Mouse (Mus musculus) adrenal gland, adult 18-20 months (tissue): ENCODE results near the gene Kdr. TPM values are rescaled to one million over a fixed set of nuclear protein-coding genes. Genes with fewer than 3 reads are reported as not detected.
A peak's percentile ranks its signal among the peaks of the same experiment; 100 is the strongest.

Source experiments
- DNase-seq, 2 experiments: peaks; one replicate each; pipeline ENCODE4 v3.0.0; 2021 to 2022; ENCODE audit warnings: low spot score in 2 of 2
- long read RNA-seq, 2 experiments: library from polyadenylated mRNA; stranded (forward); transcript quantifications; one replicate each; pipeline ENCODE4 v2.0.0; 2021
- total RNA-seq, 2 experiments: library from RNA; stranded (reverse); gene quantifications; 1 replicate in 1 of 2; 2 replicates in 1 of 2; pipeline ENCODE4 v1.2.3; 2021

Gene Kdr
- total RNA-seq, result 10 to 100 TPM; 66.7 to 67.5 TPM
- long read RNA-seq, experiment 1, full-length matches to known transcripts, result 15 of 26 reads
- long read RNA-seq, experiment 1, partial matches to known transcripts, result 10 of 26 reads
- long read RNA-seq, experiment 1, other reads (novel, unspliced or antisense), result 1 of 26 reads
- long read RNA-seq, experiment 2, full-length matches to known transcripts, result 11 of 42 reads
- long read RNA-seq, experiment 2, partial matches to known transcripts, result 28 of 42 reads
- long read RNA-seq, experiment 2, other reads (novel, unspliced or antisense), result 3 of 42 reads

GRCm38 (mm10) chr5:75978374-75979100, at the start of gene Kdr:
Gene Kdr (minus strand): TSS chr5:75978458.
- peak; percentile 64 to 72 for DNase-seq

DNA sequence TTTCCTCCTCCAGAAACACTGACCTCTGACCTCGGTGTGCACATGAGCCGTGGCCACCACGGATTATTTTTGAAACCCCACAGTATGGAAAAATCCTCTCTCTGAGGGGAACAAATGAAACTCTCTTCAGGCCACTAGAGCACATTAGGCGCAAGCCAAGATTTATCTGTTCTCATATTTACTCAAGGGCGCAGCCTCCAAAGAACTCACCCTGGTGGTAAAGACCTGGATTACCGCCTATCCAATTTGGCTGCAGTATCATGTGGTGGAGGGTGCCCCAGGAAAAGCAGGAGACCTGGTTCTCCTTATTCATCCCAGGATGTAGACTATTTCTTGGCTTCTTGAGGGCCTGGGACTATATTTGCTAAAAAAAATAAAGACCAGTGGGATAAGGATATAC, 48.5 kb upstream of the Kdr start:
- DNase-seq, result no peak

GRCm38 (mm10) chr5:76025996-76026665, 47.9 kb upstream of the Kdr start:
- peak in 1 of 2 experiments; percentile 35 for DNase-seq

GRCm38 (mm10) chr5:76023011-76023773, 44.9 kb upstream of the Kdr start:
- no peak for DNase-seq

DNA sequence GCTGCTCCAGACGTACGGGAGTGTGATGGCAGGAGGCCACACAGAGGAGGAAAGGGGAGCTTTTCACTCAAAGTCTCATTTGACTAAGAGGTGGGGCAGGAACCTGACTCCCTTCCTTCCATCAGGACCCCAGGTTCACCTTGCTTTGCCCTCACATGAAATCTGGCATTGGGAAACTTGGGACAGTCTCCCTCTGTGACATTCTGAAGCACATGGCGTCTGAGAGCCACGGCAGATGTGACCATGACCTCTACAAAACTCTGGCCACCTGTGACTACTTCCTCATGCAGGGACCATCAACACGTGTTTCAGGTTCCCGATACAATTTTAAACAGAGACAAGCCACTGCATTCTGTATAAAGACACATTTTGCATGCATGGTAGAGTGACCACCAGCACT, 44.2 kb upstream of the Kdr start:
- no peak for DNase-seq

DNA sequence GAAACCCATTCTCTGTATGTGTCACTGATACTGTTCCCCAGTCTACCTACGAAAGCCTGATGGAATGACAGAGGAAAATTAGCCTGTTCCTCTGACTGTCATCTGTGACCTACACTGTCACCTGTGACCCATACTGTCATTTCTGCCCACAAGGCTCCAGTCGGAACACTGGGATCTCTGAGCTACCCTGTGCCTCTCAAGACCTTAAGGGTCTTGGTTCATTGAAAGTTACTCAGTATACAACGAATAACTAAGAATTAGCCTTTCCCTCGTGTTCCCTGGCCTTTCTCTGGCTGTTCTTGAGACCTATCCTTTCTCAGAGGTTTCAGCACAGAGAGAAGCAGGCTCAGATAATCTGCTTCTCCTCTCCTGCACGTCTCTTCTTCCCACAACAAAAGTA, 40.1 kb upstream of the Kdr start:
- no peak for DNase-seq

GRCm38 (mm10) chr5:76016086-76016485, 37.8 kb upstream of the Kdr start:
- DNase-seq, result no peak

GRCm38 (mm10) chr5:76013881-76014431, 35.7 kb upstream of the Kdr start:
- DNase-seq, result peak in 1 of 2 experiments; percentile 24

DNA sequence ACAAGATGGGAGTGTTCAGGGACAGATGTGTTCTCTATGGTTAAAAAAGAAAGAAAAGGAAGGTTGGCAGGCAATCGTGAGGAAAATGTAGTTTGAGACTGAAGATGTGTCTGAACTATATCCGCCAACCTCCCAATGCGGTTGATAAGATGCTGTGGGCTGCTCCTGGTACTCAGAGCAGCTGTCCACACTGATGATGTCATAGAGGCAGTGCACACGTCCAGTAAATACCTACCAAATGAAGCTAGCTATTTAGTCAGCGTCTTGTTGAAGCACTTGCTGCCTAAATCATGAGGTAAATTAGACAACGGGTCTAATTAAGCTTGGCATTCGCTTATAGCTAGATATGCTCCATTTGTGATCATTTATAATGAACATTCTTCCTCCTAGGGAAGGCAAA, 28.1 kb upstream of the Kdr start:
- DNase-seq, result no peak

GRCm38 (mm10) chr5:75990212-75990611, 12.0 kb upstream of the Kdr start:
- no peak for DNase-seq

DNA sequence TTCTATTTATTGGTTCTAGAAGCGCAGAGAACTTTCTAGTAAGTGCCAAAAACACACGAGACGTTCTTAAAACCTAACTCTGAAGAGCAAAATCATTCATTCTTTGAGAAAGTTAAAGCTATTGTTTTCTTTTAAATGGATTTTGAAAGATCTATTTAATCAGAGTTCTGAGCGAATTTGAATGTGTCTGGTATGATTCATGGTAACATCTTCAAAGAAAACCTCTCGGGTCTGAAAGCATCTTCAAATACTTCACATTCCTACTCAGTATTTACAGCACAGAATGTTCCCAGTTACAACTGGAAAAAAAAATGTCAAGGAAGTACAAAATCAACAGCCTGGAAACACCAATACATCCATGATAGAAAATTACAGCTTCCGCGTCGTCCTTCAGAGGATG, 9.3 kb upstream of the Kdr start:
- no peak for DNase-seq

DNA sequence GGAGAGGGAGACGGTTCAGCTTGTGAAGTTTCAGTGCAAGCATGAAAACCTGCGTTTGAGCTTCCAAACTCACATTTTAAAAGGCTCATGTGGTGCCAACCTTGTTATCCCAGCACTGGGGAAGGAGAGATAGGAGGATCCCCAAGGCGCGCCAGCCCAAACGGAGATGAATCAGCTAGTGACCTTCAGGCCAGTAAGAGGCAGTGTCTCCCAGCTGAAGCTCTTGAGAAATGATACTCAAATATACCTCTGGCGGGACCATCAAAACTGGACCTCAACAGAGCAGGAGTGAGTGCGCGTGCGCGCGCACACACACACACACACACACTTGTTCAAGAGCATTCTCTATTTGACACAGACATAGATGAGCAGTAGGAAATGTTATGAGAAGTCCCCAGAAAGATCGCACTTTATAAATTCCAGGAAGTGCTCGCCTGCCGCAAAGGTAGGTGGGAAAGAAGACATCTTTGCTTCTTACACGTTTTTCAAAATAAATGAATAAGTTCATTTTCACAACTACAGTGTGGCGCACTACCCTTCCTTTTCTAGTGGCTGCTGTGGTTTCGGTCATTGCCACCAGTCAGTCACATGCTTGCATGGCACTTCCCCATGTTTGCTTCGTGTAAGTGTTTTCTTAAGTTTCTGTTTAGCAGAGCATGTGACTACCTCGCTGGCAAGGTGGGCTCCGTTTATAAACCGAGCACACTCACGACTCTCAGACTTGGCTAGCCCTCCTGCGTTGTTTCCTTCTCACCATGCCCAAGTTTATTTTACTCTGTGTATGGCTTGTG, 2.5 kb upstream of the Kdr start:
- DNase-seq, result peak in 1 of 2 experiments; percentile 18

DNA sequence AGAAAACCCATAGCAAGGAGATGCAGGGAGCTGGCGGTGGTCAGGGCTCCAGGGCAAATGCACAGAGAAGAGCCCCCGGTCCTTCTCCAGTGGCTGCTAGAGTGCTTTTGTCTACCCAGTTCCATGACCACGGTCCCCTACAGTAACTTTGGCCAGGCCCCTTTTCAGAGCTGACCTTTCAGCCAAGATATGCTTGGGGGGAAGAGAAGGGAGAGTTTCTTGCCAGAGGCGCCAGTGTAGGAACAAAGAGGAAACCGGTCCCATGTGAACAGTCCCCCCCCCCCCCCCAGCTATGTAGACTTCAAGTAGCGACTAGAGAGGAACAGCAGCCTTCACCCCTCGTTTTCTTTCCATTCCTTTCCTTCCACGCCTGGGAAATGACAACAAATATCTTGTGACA, 850 bp upstream of the Kdr start:
- DNase-seq, result no peak

GRCm38 (mm10) chr5:75977441-75978373, 551 bp downstream of the Kdr start:
- no peak for DNase-seq

- DNase-seq, result no peak
Observed at GRCm38 (mm10) chr5:75976696-75977095, 1.6 kb downstream of the Kdr start.

DNA sequence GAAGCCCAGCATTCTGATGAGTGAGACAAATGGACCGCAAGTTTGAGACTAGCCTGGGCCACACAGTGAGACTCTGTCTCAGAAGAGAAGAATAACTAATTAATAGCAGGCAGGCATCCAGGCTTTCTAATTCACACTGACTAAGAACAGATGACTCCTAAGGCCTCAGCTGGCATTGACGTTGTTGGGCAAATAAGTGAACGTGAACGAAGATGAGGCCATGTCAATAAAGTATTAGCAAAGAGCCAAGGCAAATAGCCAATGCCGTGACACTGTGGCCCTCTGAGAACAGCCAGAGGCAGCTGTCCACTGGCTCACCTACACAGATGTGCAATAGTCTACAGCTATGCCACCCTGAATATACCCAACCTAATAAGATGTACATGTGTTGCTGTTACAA, 2.9 kb downstream of the Kdr start:
- no peak for DNase-seq

DNA sequence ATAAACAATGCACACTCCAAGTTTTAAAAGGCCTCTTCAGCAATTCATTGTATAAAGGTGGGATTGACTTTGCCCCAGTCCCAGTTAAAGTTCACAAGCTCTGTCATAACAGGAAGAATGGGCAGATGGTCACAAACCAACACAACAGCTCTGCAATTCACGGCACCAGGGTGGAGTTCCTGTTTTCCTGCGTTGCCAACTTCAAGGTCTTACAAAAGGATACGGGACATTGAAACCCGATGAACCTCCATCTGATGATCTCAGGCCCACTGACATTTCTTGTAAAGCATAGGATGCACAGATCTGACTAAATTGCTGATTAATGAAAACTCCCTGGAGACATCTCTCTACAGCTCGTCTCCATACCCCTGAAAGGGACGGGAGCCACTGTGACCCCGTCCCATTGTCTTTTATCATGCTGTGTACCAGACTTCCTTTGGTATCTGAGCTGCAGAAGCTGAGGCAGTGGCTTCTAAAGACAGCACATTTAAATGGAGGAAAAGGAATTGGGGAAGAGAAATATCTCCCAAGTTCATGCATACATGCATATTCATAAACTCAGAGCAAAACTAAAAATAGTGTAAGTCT, 3.6 kb downstream of the Kdr start:
- DNase-seq, result no peak

DNA sequence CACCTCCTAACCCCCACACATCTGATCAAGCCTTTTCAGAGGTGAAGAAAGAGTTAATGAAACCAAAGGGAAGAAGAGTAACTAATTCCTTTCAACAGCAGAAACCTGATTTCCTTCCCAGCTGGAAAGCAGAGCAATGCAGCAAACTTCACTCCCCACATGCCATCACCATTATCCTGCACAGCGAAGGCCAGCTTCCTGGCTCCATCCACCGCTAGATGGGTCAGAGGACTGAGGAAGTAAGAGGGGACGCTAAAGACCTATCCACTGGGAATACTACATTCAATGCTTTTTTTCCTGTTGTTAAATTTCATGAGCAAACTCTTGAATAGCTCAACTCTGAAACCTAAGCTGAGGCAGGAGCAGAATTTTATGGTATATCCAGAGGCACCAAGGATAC, 8.4 kb downstream of the Kdr start:
- no peak for DNase-seq

- DNase-seq, result no peak
Observed at GRCm38 (mm10) chr5:75962558-75962957, 15.7 kb downstream of the Kdr start.
